Comparison of ENCODE assay signal across 24 mouse cellular contexts in genomic region chr13:108138403-108138977, GRCm38 (mm10).
"Had no signal": no experiment of that assay in that cellular context is flagged by ENCODE, and none has a peak within 500 bp of the region (broad histone marks: within the 10 kb centered on the region; RNA-seq: fewer than 3 reads in every experiment).

No protein-coding gene starts in this region.

- DNase-seq: kidney, adult 11 months; kidney, adult 8-10 months; kidney, postnatal 10 days; kidney, postnatal 36 days; layer of hippocampus, postnatal 36 days; left cerebral cortex, postnatal 4 days; liver, postnatal 0 days; lung, embryonic 14.5 days; retina, postnatal 1 day; right cerebral cortex, postnatal 25 days; spleen, adult 18-20 months; thymus, postnatal 25 days had no signal

- H3K9me3 ChIP-seq: kidney, embryonic 15.5 days; limb, embryonic 12.5 days; limb, embryonic 15.5 days; midbrain, embryonic 12.5 days; midbrain, embryonic 15.5 days; neural tube, embryonic 13.5 days; stomach, embryonic 15.5 days had no signal

- H3K4me1 ChIP-seq: limb, embryonic 12.5 days; limb, embryonic 15.5 days; midbrain, embryonic 12.5 days; midbrain, embryonic 15.5 days; stomach, embryonic 15.5 days had no signal

- H3K36me3 ChIP-seq: kidney, embryonic 15.5 days; limb, embryonic 12.5 days; limb, embryonic 15.5 days; midbrain, embryonic 12.5 days; midbrain, embryonic 15.5 days; neural tube, embryonic 13.5 days; stomach, embryonic 15.5 days had no signal

- H3K27ac ChIP-seq: kidney, embryonic 15.5 days; limb, embryonic 12.5 days; limb, embryonic 15.5 days; liver, embryonic 14.5 days; macrophage; midbrain, embryonic 12.5 days; midbrain, embryonic 15.5 days; neural tube, embryonic 13.5 days; stomach, embryonic 15.5 days had no signal

- H3K4me2 ChIP-seq: kidney, embryonic 15.5 days; limb, embryonic 12.5 days; limb, embryonic 15.5 days; liver, embryonic 11.5 days; lung, embryonic 14.5 days; midbrain, embryonic 12.5 days; midbrain, embryonic 15.5 days; neural tube, embryonic 13.5 days; stomach, embryonic 15.5 days had no signal

- ATAC-seq: liver, postnatal 0 days; lung, postnatal 0 days; midbrain, embryonic 15.5 days had no signal

- H3K9ac ChIP-seq: kidney, embryonic 15.5 days; limb, embryonic 12.5 days; limb, embryonic 15.5 days; liver, embryonic 14.5 days; liver, postnatal 0 days; lung, embryonic 14.5 days; midbrain, embryonic 12.5 days; midbrain, embryonic 15.5 days; neural tube, embryonic 13.5 days; stomach, embryonic 15.5 days had no signal

- H3K4me3 ChIP-seq: kidney, embryonic 15.5 days; limb, embryonic 12.5 days; limb, embryonic 15.5 days; midbrain, embryonic 12.5 days; midbrain, embryonic 15.5 days; myocyte; neural tube, embryonic 13.5 days; stomach, embryonic 15.5 days had no signal

- H3K27me3 ChIP-seq: kidney, embryonic 15.5 days; limb, embryonic 12.5 days; limb, embryonic 15.5 days; midbrain, embryonic 12.5 days; midbrain, embryonic 15.5 days; neural tube, embryonic 13.5 days; stomach, embryonic 15.5 days had no signal
